Mouse (Mus musculus) bone marrow, adult 2 months (tissue): ENCODE measurements around the gene Rbbp5.

Source experiments
- CTCF ChIP-seq: fragments of 200-500 bp; IDR thresholded peaks from 2 replicates; pipeline ENCODE4 v1.5.1; 2011; ENCODE audit warnings: low read length, control low read depth; ENCODE audit not compliant: control insufficient read depth, insufficient read depth
- POLR2A ChIP-seq: fragments of 200-500 bp; IDR thresholded peaks from 2 replicates; pipeline ENCODE4 v1.6.1; 2011; ENCODE audit warnings: low read depth, mild to moderate bottlenecking, control low read depth, low read length, borderline replicate concordance; ENCODE audit not compliant: control insufficient read depth

- TF ChIP-seq CTCF = no peak
- no peak for TF ChIP-seq POLR2A
Observed at GRCm38 (mm10) chr1:132541171-132541823, 64.1 kb downstream of the Rbbp5 start.
